8 mouse cellular contexts compared by ENCODE assay signal in genomic region chr13:89741116-89741551, GRCm38 (mm10). TPM values are rescaled to one million over a fixed set of nuclear protein-coding genes. Genes with fewer than 3 reads are reported as not detected.
DNase-seq lines count a peak whose midpoint lies in the region; ATAC-seq lines count a peak whose summit lies in the region.

No protein-coding gene starts in this region.

- peak overlapping the region; percentile 63 for H3K9ac ChIP-seq in forebrain, embryonic 15.5 days (replicated peaks)
- peak overlapping the region; percentile 75 for H3K9ac ChIP-seq in hindbrain, embryonic 16.5 days (ENCODE audit: low read depth, low read length)
- H3K9ac ChIP-seq in lung, embryonic 15.5 days = peak overlapping the region; percentile 64

- H3K27ac ChIP-seq in forebrain, embryonic 15.5 days (replicated peaks) = peak overlapping the region; percentile 91
- peak overlapping the region; percentile 85 for H3K27ac ChIP-seq in hindbrain, embryonic 16.5 days (ENCODE audit: low read depth, low read length)
- H3K27ac ChIP-seq in lung, embryonic 15.5 days = peak overlapping the region; percentile 91

- peak overlapping the region; percentile 97 for H3K4me2 ChIP-seq in forebrain, embryonic 15.5 days (replicated peaks)
- peak overlapping the region; percentile 92 for H3K4me2 ChIP-seq in hindbrain, embryonic 16.5 days (ENCODE audit: low read length)
- peak overlapping the region; percentile 84 for H3K4me2 ChIP-seq in lung, embryonic 15.5 days

- H3K27me3 ChIP-seq in forebrain, embryonic 15.5 days = no peaks in the 10 kb centered on the region
- no peaks in the 10 kb centered on the region for H3K27me3 ChIP-seq in hindbrain, embryonic 16.5 days (replicated peaks; ENCODE audit: control insufficient read depth, insufficient read depth, low read length)
- no peaks in the 10 kb centered on the region for H3K27me3 ChIP-seq in lung, embryonic 15.5 days
- H3K27me3 ChIP-seq in splenic B cell, adult 2 months (ENCODE audit: control insufficient read depth, insufficient read depth, low read length, poor library complexity, severe bottlenecking) = peaks cover 7% of the 10 kb centered on the region

- no peaks in the 10 kb centered on the region for H3K9me3 ChIP-seq in forebrain, embryonic 15.5 days
- no peaks in the 10 kb centered on the region for H3K9me3 ChIP-seq in hindbrain, embryonic 16.5 days (ENCODE audit: control insufficient read depth, low read length)
- no peaks in the 10 kb centered on the region for H3K9me3 ChIP-seq in lung, embryonic 15.5 days

- H3K4me3 ChIP-seq in forebrain, embryonic 15.5 days = peak overlapping the region; percentile 51
- H3K4me3 ChIP-seq in hindbrain, embryonic 16.5 days (ENCODE audit: low read length) = peak overlapping the region; percentile 69
- H3K4me3 ChIP-seq in lung, embryonic 15.5 days = peak overlapping the region; percentile 61

- no peaks in the 10 kb centered on the region for H3K36me3 ChIP-seq in forebrain, embryonic 15.5 days
- H3K36me3 ChIP-seq in hindbrain, embryonic 16.5 days (ENCODE audit: control insufficient read depth, insufficient read depth, low read length) = no peaks in the 10 kb centered on the region
- H3K36me3 ChIP-seq in lung, embryonic 15.5 days = no peaks in the 10 kb centered on the region
- H3K36me3 ChIP-seq in splenic B cell, adult 2 months (ENCODE audit: control insufficient read depth, insufficient read depth, low read length, poor library complexity, severe bottlenecking) = no peaks in the 10 kb centered on the region

- ATAC-seq in forebrain, embryonic 15.5 days (replicated peaks) = peak; percentile 51
- peak; percentile 51 for ATAC-seq in hindbrain, embryonic 16.5 days
- no peak for ATAC-seq in lung, embryonic 15.5 days (ENCODE audit: borderline replicate concordance, extremely low read depth, low FRiP score, low TSS enrichment)

- peak; percentile 73 for DNase-seq in left cerebral cortex, postnatal 4 days
- no peak for DNase-seq in left cerebral cortex, adult 11 months (ENCODE audit: low spot score)
- peak; percentile 7 for DNase-seq in brain, adult 2 months (ENCODE audit: low read depth, low spot score)
- peak; percentile 5 for DNase-seq in splenic B cell, adult 2 months (ENCODE audit: low read depth, low spot score)
- no peak for DNase-seq in thymus, postnatal 0 days (ENCODE audit: low spot score)

- peaks cover 25% of the 10 kb centered on the region for H3K4me1 ChIP-seq in forebrain, embryonic 15.5 days
- H3K4me1 ChIP-seq in hindbrain, embryonic 16.5 days (ENCODE audit: control insufficient read depth, insufficient read depth, low read depth, low read length) = peaks cover 2% of the 10 kb centered on the region
- peaks cover 18% of the 10 kb centered on the region for H3K4me1 ChIP-seq in lung, embryonic 15.5 days

- intact Hi-C loops in left cerebral cortex, postnatal 4 days (cut with DNase I) = loop anchor here (5.0 to 10.0 kb wide), 2 partner anchors 346 to 574 kb away; partner anchors contain the start of genes Tmem167 and Xrcc4

- WGBS in forebrain, embryonic 15.5 days = under 1% methylated on average over 14 of the region's 14 CpGs
- WGBS in hindbrain, embryonic 16.5 days = 0% methylated on average over 14 of the region's 14 CpGs
- WGBS in lung, embryonic 15.5 days = 0% methylated on average over 14 of the region's 14 CpGs

RNA-seq across cellular contexts. Expression of gene Vcan, which starts 1.2 kb away (rescaled TPM):
- total RNA-seq in left cerebral cortex, postnatal 4 days (2021) = 100 to 1,000 TPM; 125 to 154 TPM
- 48.3 and 50.0 TPM in 2 replicates for polyA plus RNA-seq in forebrain, embryonic 15.5 days (2015; fragmentation: Nextera tagmentation; extraction: Ambion mirVana)
- polyA plus RNA-seq in hindbrain, embryonic 16.5 days (2015; fragmentation: Nextera tagmentation; extraction: Ambion mirVana) = 29.3 and 32.0 TPM in 2 replicates
- 56.0 and 59.6 TPM in 2 replicates for polyA plus RNA-seq in lung, embryonic 15.5 days (2015; fragmentation: Nextera tagmentation; extraction: Ambion mirVana)
- polyA plus RNA-seq in thymus, postnatal 0 days (2015; fragmentation: Nextera tagmentation; extraction: Ambion mirVana) = 1.9 and 2.6 TPM in 2 replicates

Comparison
In these comparisons a context has a peak if more than half of its experiments do, and no peak if none do; other contexts are left out.
1. DNase-seq: peak in left cerebral cortex, postnatal 4 days (single experiment), brain, adult 2 months (single experiment) and splenic B cell, adult 2 months (single experiment); none in left cerebral cortex, adult 11 months (single experiment) and thymus, postnatal 0 days (single experiment).
2. Peak in every context shown above with its lines, with median percentiles within 50 percentile points of each other: H3K27ac ChIP-seq, H3K4me2 ChIP-seq, H3K4me3 ChIP-seq and H3K9ac ChIP-seq.